Mouse (Mus musculus) embryonic fibroblast, embryonic 13.5 days (primary cell): ENCODE data around the gene Tex44.
A peak's percentile ranks its signal among the peaks of the same experiment; 100 is the strongest.

Source experiments
- CTCF ChIP-seq: IDR thresholded peaks from 2 replicates; pipeline ENCODE4 v1.5.1; 2011; ENCODE audit warnings: mild to moderate bottlenecking, control low read depth, low read length, moderate library complexity, borderline replicate concordance; ENCODE audit not compliant: insufficient read depth
- POLR2A ChIP-seq: IDR thresholded peaks from 2 replicates; pipeline ENCODE4 v1.6.1; 2011; ENCODE audit warnings: low read depth, mild to moderate bottlenecking, control low read depth, low read length, moderate library complexity

DNA sequence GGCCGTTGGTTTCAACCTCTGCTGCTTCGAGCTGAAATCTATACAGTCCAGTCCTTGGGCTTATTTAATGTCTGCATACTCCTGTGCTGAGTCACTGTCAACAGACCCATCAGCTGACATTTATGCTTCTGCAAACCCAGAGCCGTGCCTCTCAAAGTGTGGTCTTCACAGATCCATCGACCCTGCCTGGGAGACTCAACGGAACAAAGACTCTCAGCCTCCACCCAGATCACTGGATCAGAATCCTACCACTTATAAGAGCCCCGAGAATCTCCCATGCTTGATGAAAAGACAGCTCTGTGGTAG lies 11.8 kb downstream of the Tex44 start:
- TF ChIP-seq POLR2A (0 out of 2 replicates have a peak, but pooled peaks have one; percentile 21), CTCF (no peak)
